In genomic region chr7:92532351-92533036, GRCm38 (mm10) we compare ENCODE assay signal across 15 mouse cellular contexts. TPM values are rescaled to one million over a fixed set of nuclear protein-coding genes. Genes with fewer than 3 reads are reported as not detected.
DNase-seq lines count a peak whose midpoint lies in the region; ATAC-seq and TF ChIP-seq lines count a peak whose summit lies in the region.
"Had no signal": no experiment of that assay in that cellular context is flagged by ENCODE, and none has a peak within 500 bp of the region (broad histone marks: within the 10 kb centered on the region; RNA-seq: fewer than 3 reads in every experiment).

No protein-coding gene starts in this region.

- H3K27ac ChIP-seq in forebrain, embryonic 14.5 days (ENCODE audit: low read depth, low read length) = peak overlapping the region; percentile 63
- peak overlapping the region; percentile 69 for H3K27ac ChIP-seq in midbrain, embryonic 12.5 days (replicated peaks)
- H3K27ac ChIP-seq in olfactory bulb, adult 2 months (ENCODE audit: insufficient read depth, low read depth, low read length) = peak overlapping the region; percentile 55; the same call in 1 of the 2 replicates
- no peak overlapping the region for H3K27ac ChIP-seq in intestine, postnatal 0 days (ENCODE audit: low read depth, low read length)
- H3K27ac ChIP-seq: limb, embryonic 10.5 days; liver, embryonic 15.5 days had no signal

- TF ChIP-seq CTCF in olfactory bulb, adult 2 months (IDR thresholded peaks at IDR 0.05; ENCODE audit: insufficient read depth, low read depth, low read length) = no peak
- TF ChIP-seq CTCF in intestine, postnatal 0 days (IDR thresholded peaks at IDR 0.05; ENCODE audit: low read depth) = no peak

- 40% methylated on average over 6 of the region's 6 CpGs for WGBS in forebrain, embryonic 14.5 days
- 56% methylated on average over 6 of the region's 6 CpGs for WGBS in midbrain, embryonic 12.5 days
- WGBS in olfactory bulb, adult 2 months = 24% methylated on average over 6 of the region's 6 CpGs
- 70% methylated on average over 6 of the region's 6 CpGs for WGBS in intestine, postnatal 0 days

- H3K4me1 ChIP-seq in forebrain, embryonic 14.5 days (ENCODE audit: control insufficient read depth, insufficient read depth, low read length) = no peaks in the 10 kb centered on the region
- no peaks in the 10 kb centered on the region for H3K4me1 ChIP-seq in midbrain, embryonic 12.5 days
- H3K4me1 ChIP-seq in olfactory bulb, adult 2 months (ENCODE audit: control insufficient read depth, insufficient read depth, low read length) = peaks cover 2% of the 10 kb centered on the region; the same call in 1 of the 2 replicates
- H3K4me1 ChIP-seq in intestine, postnatal 0 days (replicated peaks; ENCODE audit: control insufficient read depth, insufficient read depth, low read length) = no peaks in the 10 kb centered on the region
- H3K4me1 ChIP-seq: limb, embryonic 10.5 days; liver, embryonic 15.5 days had no signal

- H3K36me3 ChIP-seq in forebrain, embryonic 14.5 days (ENCODE audit: control insufficient read depth, insufficient read depth, low read length) = no peaks in the 10 kb centered on the region
- H3K36me3 ChIP-seq in midbrain, embryonic 12.5 days = no peaks in the 10 kb centered on the region
- no peaks in the 10 kb centered on the region for H3K36me3 ChIP-seq in intestine, postnatal 0 days (ENCODE audit: control insufficient read depth, insufficient read depth)
- H3K36me3 ChIP-seq: limb, embryonic 10.5 days; liver, embryonic 15.5 days had no signal

- 0 out of 2 replicates have a peak, but pooled peaks have one; percentile 34 for ATAC-seq in frontal cortex, adult (ENCODE audit: low TSS enrichment)
- peak; percentile 89 for ATAC-seq in forebrain, embryonic 14.5 days
- peak; percentile 79 for ATAC-seq in midbrain, embryonic 12.5 days (ENCODE audit: low FRiP score, low read depth)
- ATAC-seq in intestine, postnatal 0 days = no peak

- no peak overlapping the region for H3K9ac ChIP-seq in forebrain, embryonic 14.5 days (ENCODE audit: low read length)
- H3K9ac ChIP-seq in midbrain, embryonic 12.5 days (replicated peaks) = no peak overlapping the region
- H3K9ac ChIP-seq in intestine, postnatal 0 days (ENCODE audit: low read depth, low read length) = no peak overlapping the region
- H3K9ac ChIP-seq: liver, embryonic 15.5 days had no signal

- no peaks in the 10 kb centered on the region for H3K27me3 ChIP-seq in forebrain, embryonic 14.5 days (replicated peaks; ENCODE audit: control insufficient read depth, insufficient read depth, low read length)
- no peaks in the 10 kb centered on the region for H3K27me3 ChIP-seq in midbrain, embryonic 12.5 days
- no peaks in the 10 kb centered on the region for H3K27me3 ChIP-seq in intestine, postnatal 0 days (replicated peaks; ENCODE audit: control insufficient read depth, insufficient read depth, low read length)
- H3K27me3 ChIP-seq: liver, embryonic 15.5 days had no signal

- no peak for DNase-seq in frontal cortex, postnatal 14 days (ENCODE audit: low spot score in 2 of 2)
- DNase-seq in forebrain, embryonic 14.5 days (ENCODE audit: low spot score) = peak; percentile 84
- no peak for DNase-seq in kidney, adult 11 months
- DNase-seq in thymus, postnatal 25 days = no peak
- DNase-seq: adrenal gland, adult 2 months; heart, adult 11 months; kidney, adult 18-20 months; kidney, postnatal 4 days; thymus, postnatal 4 days had no signal

- H3K9me3 ChIP-seq in forebrain, embryonic 14.5 days (replicated peaks; ENCODE audit: control insufficient read depth, low read length) = no peaks in the 10 kb centered on the region
- H3K9me3 ChIP-seq in midbrain, embryonic 12.5 days = no peaks in the 10 kb centered on the region
- no peaks in the 10 kb centered on the region for H3K9me3 ChIP-seq in intestine, postnatal 0 days (ENCODE audit: control insufficient read depth)
- H3K9me3 ChIP-seq: limb, embryonic 10.5 days; liver, embryonic 15.5 days had no signal

- H3K4me2 ChIP-seq in forebrain, embryonic 14.5 days (ENCODE audit: low read length) = no peak overlapping the region
- H3K4me2 ChIP-seq in midbrain, embryonic 12.5 days (replicated peaks) = no peak overlapping the region
- no peak overlapping the region for H3K4me2 ChIP-seq in intestine, postnatal 0 days (replicated peaks; ENCODE audit: low read depth)
- H3K4me2 ChIP-seq: liver, embryonic 15.5 days had no signal

- H3K4me3 ChIP-seq in forebrain, embryonic 14.5 days (ENCODE audit: low read depth, low read length) = no peak overlapping the region
- no peak overlapping the region for H3K4me3 ChIP-seq in midbrain, embryonic 12.5 days
- no peak overlapping the region for H3K4me3 ChIP-seq in olfactory bulb, adult 2 months (ENCODE audit: insufficient read depth, low read depth, low read length)
- no peak overlapping the region for H3K4me3 ChIP-seq in intestine, postnatal 0 days (ENCODE audit: low read depth, low read length)
- H3K4me3 ChIP-seq: limb, embryonic 10.5 days; liver, embryonic 15.5 days had no signal

- TF ChIP-seq POLR2A in olfactory bulb, adult 2 months (IDR thresholded peaks at IDR 0.05; ENCODE audit: insufficient read depth, low read depth, low read length) = no peak

RNA-seq across cellular contexts. Expression of gene Ccdc90b, which starts 28.5 kb away (rescaled TPM):
- polyA plus RNA-seq in forebrain, embryonic 14.5 days (2014; fragmentation: Nextera tagmentation; extraction: Ambion mirVana) = 68.3 and 71.8 TPM in 2 replicates
- 83.8 and 84.4 TPM in 2 replicates for polyA plus RNA-seq in midbrain, embryonic 12.5 days (2016; fragmentation: Nextera tagmentation; extraction: Ambion mirVana)
- not detected in 2 replicates for polyA plus RNA-seq in olfactory bulb, adult 2 months (2012; ENCODE audit: insufficient read depth, insufficient read length, low replicate concordance, missing spikeins)
- 37.7 and 38.5 TPM in 2 replicates for polyA plus RNA-seq in intestine, postnatal 0 days (2015; fragmentation: Nextera tagmentation; extraction: Ambion mirVana)

Comparison
In these comparisons a context has a peak if more than half of its experiments do, and no peak if none do; other contexts are left out.
1. RNA of gene Ccdc90b, which starts 28.5 kb away (polyA plus RNA-seq): 83.8 to 84.4 TPM in midbrain, embryonic 12.5 days, 68.3 to 71.8 TPM in forebrain, embryonic 14.5 days and 37.7 to 38.5 TPM in intestine, postnatal 0 days; not detected in olfactory bulb, adult 2 months; every median in the first group is over 10 times any median in the second.